Mouse (Mus musculus): ENCODE results near the gene Gng12. TPM values are rescaled to one million over a fixed set of nuclear protein-coding genes. Genes with fewer than 3 reads are reported as not detected.

Gng12 gene
- polyA plus RNA-seq, 1 experiment from 2014 or later, result 27.8 TPM

- 23% methylated on average over 4 of the region's 4 CpGs for WGBS
- H3K9me3 ChIP-seq (replicated peaks; ENCODE audit: control insufficient read depth, low read length), result no peaks in the 10 kb centered on the region
- no peaks in the 10 kb centered on the region for H3K36me3 ChIP-seq (ENCODE audit: control insufficient read depth, insufficient read depth, low read length)
- H3K4me1 ChIP-seq (ENCODE audit: control insufficient read depth, insufficient read depth, low read length), result no peaks in the 10 kb centered on the region
- ATAC-seq (no peak), DNase-seq (ENCODE audit: low spot score) (no peak)
- H3K9ac ChIP-seq (ENCODE audit: low read length), result no peak overlapping the region
- no peak overlapping the region for H3K27ac ChIP-seq (ENCODE audit: low read depth, low read length)
- no peaks in the 10 kb centered on the region for H3K27me3 ChIP-seq (replicated peaks; ENCODE audit: control insufficient read depth, insufficient read depth, low read length)
- no peak overlapping the region for H3K4me3 ChIP-seq (ENCODE audit: low read depth, low read length)
- no peak overlapping the region for H3K4me2 ChIP-seq (ENCODE audit: low read length)
Observed at GRCm38 (mm10) chr6:66926269-66926668, 30.1 kb downstream of the Gng12 start.

- no peaks in the 10 kb centered on the region for H3K27me3 ChIP-seq (replicated peaks; ENCODE audit: control insufficient read depth, insufficient read depth, low read length)
Observed at GRCm38 (mm10) chr6:66928972-66929645, 32.9 kb downstream of the Gng12 start.

DNA sequence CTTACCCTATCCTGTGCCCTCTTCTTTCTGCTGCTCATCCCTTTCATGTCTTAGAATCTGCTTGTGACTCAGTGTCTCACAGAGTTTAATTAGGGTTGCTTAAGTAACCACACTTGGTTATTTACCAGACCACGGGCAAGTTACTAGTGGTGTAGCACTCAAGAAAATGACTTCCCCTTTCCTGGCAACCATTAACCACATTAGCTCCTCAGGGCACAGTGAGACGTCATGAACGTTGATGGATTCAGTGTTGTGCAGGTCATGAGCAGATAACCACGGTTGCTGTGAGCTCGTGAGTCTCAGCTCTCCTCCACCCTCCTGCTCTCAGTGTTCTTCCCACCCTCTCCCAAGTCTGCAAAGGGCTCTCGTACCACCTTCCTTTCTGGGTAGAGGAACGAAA lies 33.5 kb downstream of the Gng12 start:
- ATAC-seq (no peak), DNase-seq (ENCODE audit: low spot score) (no peak)
- Histone ChIP-seq H3K36me3 (ENCODE audit: control insufficient read depth, insufficient read depth, low read length) (no peaks in the 10 kb centered on the region), H3K9me3 (replicated peaks; ENCODE audit: control insufficient read depth, low read length) (no peaks in the 10 kb centered on the region), H3K4me3 (ENCODE audit: low read depth, low read length) (no peak overlapping the region), H3K27me3 (replicated peaks; ENCODE audit: control insufficient read depth, insufficient read depth, low read length) (no peaks in the 10 kb centered on the region), H3K27ac (ENCODE audit: low read depth, low read length) (no peak overlapping the region), H3K9ac (ENCODE audit: low read length) (no peak overlapping the region), H3K4me1 (ENCODE audit: control insufficient read depth, insufficient read depth, low read length) (no peaks in the 10 kb centered on the region), H3K4me2 (ENCODE audit: low read length) (no peak overlapping the region)
- 81% methylated on average over 7 of the region's 7 CpGs for WGBS

More at GRCm38 (mm10) chr6:66928972-66929645, 32.9 kb downstream of the Gng12 start:
- Histone ChIP-seq H3K4me3 (ENCODE audit: low read depth, low read length) (no peak overlapping the region), H3K4me1 (ENCODE audit: control insufficient read depth, insufficient read depth, low read length) (no peaks in the 10 kb centered on the region), H3K9ac (ENCODE audit: low read length) (no peak overlapping the region), H3K9me3 (replicated peaks; ENCODE audit: control insufficient read depth, low read length) (no peaks in the 10 kb centered on the region), H3K4me2 (ENCODE audit: low read length) (no peak overlapping the region), H3K27ac (ENCODE audit: low read depth, low read length) (no peak overlapping the region), H3K36me3 (ENCODE audit: control insufficient read depth, insufficient read depth, low read length) (no peaks in the 10 kb centered on the region)
- ATAC-seq (no peak), DNase-seq (ENCODE audit: low spot score) (no peak)
- WGBS, result 81% methylated on average over 2 of the region's 2 CpGs

- ATAC-seq, result peak; percentile 50; the same call in 1 of the 2 replicates
- no peak overlapping the region for H3K9ac ChIP-seq (ENCODE audit: low read length)
Observed at GRCm38 (mm10) chr6:66932206-66932819, 36.1 kb downstream of the Gng12 start.

GRCm38 (mm10) chr6:66940656-66941235 lies 44.5 kb downstream of the Gng12 start:
- no peak overlapping the region for H3K27ac ChIP-seq (ENCODE audit: low read depth, low read length)
- H3K27me3 ChIP-seq (replicated peaks; ENCODE audit: control insufficient read depth, insufficient read depth, low read length), result no peaks in the 10 kb centered on the region
- H3K4me1 ChIP-seq (ENCODE audit: control insufficient read depth, insufficient read depth, low read length), result peaks cover 5% of the 10 kb centered on the region; the same call in 1 of the 2 replicates
- WGBS, result 71% methylated on average over 7 of the region's 7 CpGs
- no peak overlapping the region for H3K9ac ChIP-seq (ENCODE audit: low read length)
- no peak for ATAC-seq
- no peak overlapping the region for H3K4me3 ChIP-seq (ENCODE audit: low read depth, low read length)
- DNase-seq (ENCODE audit: low spot score), result peak; percentile 5
- H3K9me3 ChIP-seq (replicated peaks; ENCODE audit: control insufficient read depth, low read length), result no peaks in the 10 kb centered on the region
- no peak overlapping the region for H3K4me2 ChIP-seq (ENCODE audit: low read length)
- H3K36me3 ChIP-seq (ENCODE audit: control insufficient read depth, insufficient read depth, low read length), result no peaks in the 10 kb centered on the region

More at GRCm38 (mm10) chr6:66932206-66932819, 36.1 kb downstream of the Gng12 start:
- WGBS, result 65% methylated on average over 4 of the region's 4 CpGs
- Histone ChIP-seq H3K27me3 (replicated peaks; ENCODE audit: control insufficient read depth, insufficient read depth, low read length) (no peaks in the 10 kb centered on the region), H3K9me3 (replicated peaks; ENCODE audit: control insufficient read depth, low read length) (no peaks in the 10 kb centered on the region), H3K36me3 (ENCODE audit: control insufficient read depth, insufficient read depth, low read length) (no peaks in the 10 kb centered on the region), H3K4me2 (ENCODE audit: low read length) (no peak overlapping the region), H3K4me1 (ENCODE audit: control insufficient read depth, insufficient read depth, low read length) (no peaks in the 10 kb centered on the region), H3K27ac (ENCODE audit: low read depth, low read length) (no peak overlapping the region), H3K4me3 (ENCODE audit: low read depth, low read length) (no peak overlapping the region)
- peak; percentile 13 for DNase-seq (ENCODE audit: low spot score)

- ATAC-seq, result no peak
- no peaks in the 10 kb centered on the region for H3K36me3 ChIP-seq (ENCODE audit: control insufficient read depth, insufficient read depth, low read length)
- H3K4me2 ChIP-seq (ENCODE audit: low read length), result no peak overlapping the region
- WGBS, result 53% methylated on average over 6 of the region's 6 CpGs
- H3K27ac ChIP-seq (ENCODE audit: low read depth, low read length), result no peak overlapping the region
- H3K4me3 ChIP-seq (ENCODE audit: low read depth, low read length), result no peak overlapping the region
- no peak for DNase-seq (ENCODE audit: low spot score)
- no peak overlapping the region for H3K9ac ChIP-seq (ENCODE audit: low read length)
- H3K9me3 ChIP-seq (replicated peaks; ENCODE audit: control insufficient read depth, low read length), result no peaks in the 10 kb centered on the region
- H3K4me1 ChIP-seq (ENCODE audit: control insufficient read depth, insufficient read depth, low read length), result peaks cover 5% of the 10 kb centered on the region; the same call in 1 of the 2 replicates
- no peaks in the 10 kb centered on the region for H3K27me3 ChIP-seq (replicated peaks; ENCODE audit: control insufficient read depth, insufficient read depth, low read length)
Observed at GRCm38 (mm10) chr6:66941792-66942191, 45.6 kb downstream of the Gng12 start.

DNA sequence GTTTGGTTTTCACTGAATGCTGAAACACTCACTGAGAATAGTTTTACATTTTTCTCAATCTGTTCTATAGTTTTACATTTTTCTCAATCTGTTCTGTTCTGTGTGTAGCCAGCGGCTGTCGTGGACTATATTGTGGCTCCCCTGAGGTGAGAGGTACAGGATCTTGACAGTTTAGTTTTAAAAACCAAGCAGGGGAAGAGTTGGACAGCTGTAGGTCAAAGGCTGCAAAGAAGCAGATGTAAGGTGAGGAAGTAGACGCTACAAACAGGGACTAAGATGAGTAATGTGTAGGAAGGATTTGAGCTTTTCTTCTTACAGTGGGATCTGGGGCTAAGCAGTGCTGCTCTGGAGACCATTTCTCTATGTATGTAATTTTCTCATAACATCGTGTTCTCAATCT lies 46.6 kb downstream of the Gng12 start:
- Histone ChIP-seq H3K9me3 (replicated peaks; ENCODE audit: control insufficient read depth, low read length) (no peaks in the 10 kb centered on the region), H3K36me3 (ENCODE audit: control insufficient read depth, insufficient read depth, low read length) (no peaks in the 10 kb centered on the region), H3K4me2 (ENCODE audit: low read length) (no peak overlapping the region), H3K27me3 (replicated peaks; ENCODE audit: control insufficient read depth, insufficient read depth, low read length) (no peaks in the 10 kb centered on the region), H3K4me1 (ENCODE audit: control insufficient read depth, insufficient read depth, low read length) (peaks cover 5% of the 10 kb centered on the region; the same call in 1 of the 2 replicates), H3K27ac (ENCODE audit: low read depth, low read length) (no peak overlapping the region), H3K9ac (ENCODE audit: low read length) (no peak overlapping the region), H3K4me3 (ENCODE audit: low read depth, low read length) (no peak overlapping the region)
- no peak for ATAC-seq
- no peak for DNase-seq (ENCODE audit: low spot score)
- 76% methylated on average over 4 of the region's 4 CpGs for WGBS

- ATAC-seq (peak; percentile 58), DNase-seq (ENCODE audit: low spot score) (peak; percentile 37)
- H3K9me3 ChIP-seq (replicated peaks; ENCODE audit: control insufficient read depth, low read length), result no peaks in the 10 kb centered on the region
- peaks cover 5% of the 10 kb centered on the region; the same call in 1 of the 2 replicates for H3K4me1 ChIP-seq (ENCODE audit: control insufficient read depth, insufficient read depth, low read length)
- H3K4me3 ChIP-seq (ENCODE audit: low read depth, low read length), result no peak overlapping the region
- no peaks in the 10 kb centered on the region for H3K36me3 ChIP-seq (ENCODE audit: control insufficient read depth, insufficient read depth, low read length)
- H3K4me2 ChIP-seq (ENCODE audit: low read length), result no peak overlapping the region
- 14% methylated on average over 6 of the region's 6 CpGs for WGBS
- no peaks in the 10 kb centered on the region for H3K27me3 ChIP-seq (replicated peaks; ENCODE audit: control insufficient read depth, insufficient read depth, low read length)
- H3K9ac ChIP-seq (ENCODE audit: low read length), result no peak overlapping the region
- H3K27ac ChIP-seq (ENCODE audit: low read depth, low read length), result no peak overlapping the region
Observed at GRCm38 (mm10) chr6:66943367-66944189, 47.4 kb downstream of the Gng12 start.
